Mouse (Mus musculus): ENCODE data around the gene Sacm1l. TPM values are rescaled to one million over a fixed set of nuclear protein-coding genes. Genes with fewer than 3 reads are reported as not detected.

Gene Sacm1l
- polyA plus RNA-seq, 1 experiment from 2014 or later: 55.2 TPM

- WGBS: 77% methylated on average over 10 of the region's 10 CpGs
- TF ChIP-seq CTCF (IDR thresholded peaks at IDR 0.05; ENCODE audit: low read depth): no peak
- H3K4me3 ChIP-seq (replicated peaks; ENCODE audit: low read depth, low read length): no peak overlapping the region
- H3K4me1 ChIP-seq (replicated peaks; ENCODE audit: insufficient read depth, low read length): no peaks in the 10 kb centered on the region
- DNase-seq (ENCODE audit: low spot score) (no peak), ATAC-seq (replicated peaks; ENCODE audit: low FRiP score, low read depth) (no peak)
- no peak overlapping the region for H3K4me2 ChIP-seq (ENCODE audit: low read length)
- H3K9me3 ChIP-seq (replicated peaks; ENCODE audit: low read length): no peaks in the 10 kb centered on the region
- H3K27ac ChIP-seq: no peak overlapping the region
- peaks cover 25% of the 10 kb centered on the region for H3K36me3 ChIP-seq (ENCODE audit: insufficient read depth, low read length)
- no peak overlapping the region for H3K9ac ChIP-seq (ENCODE audit: low read depth, low read length)
- no peaks in the 10 kb centered on the region for H3K27me3 ChIP-seq (ENCODE audit: insufficient read depth, low read length)
Observed at GRCm38 (mm10) chr9:123577360-123578192, 48.0 kb downstream of the Sacm1l start.

GRCm38 (mm10) chr9:123589240-123589910 lies 59.8 kb downstream of the Sacm1l start:
- ATAC-seq (replicated peaks; ENCODE audit: low FRiP score, low read depth): no peak
- H3K27ac ChIP-seq: no peak overlapping the region
- H3K4me3 ChIP-seq (replicated peaks; ENCODE audit: low read depth, low read length): no peak overlapping the region
- H3K4me1 ChIP-seq (replicated peaks; ENCODE audit: insufficient read depth, low read length): no peaks in the 10 kb centered on the region
- no peak for DNase-seq (ENCODE audit: low spot score)
- H3K36me3 ChIP-seq (ENCODE audit: insufficient read depth, low read length): peaks cover 15% of the 10 kb centered on the region
- no peaks in the 10 kb centered on the region for H3K9me3 ChIP-seq (replicated peaks; ENCODE audit: low read length)
- TF ChIP-seq CTCF (IDR thresholded peaks at IDR 0.05; ENCODE audit: low read depth): no peak
- no peak overlapping the region for H3K9ac ChIP-seq (ENCODE audit: low read depth, low read length)
- H3K4me2 ChIP-seq (ENCODE audit: low read length): no peak overlapping the region
- no peaks in the 10 kb centered on the region for H3K27me3 ChIP-seq (ENCODE audit: insufficient read depth, low read length)
- WGBS: 57% methylated on average over 7 of the region's 7 CpGs

- Histone ChIP-seq H3K4me3 (replicated peaks; ENCODE audit: low read depth, low read length) (no peak overlapping the region), H3K4me2 (ENCODE audit: low read length) (no peak overlapping the region), H3K27ac (no peak overlapping the region), H3K36me3 (ENCODE audit: insufficient read depth, low read length) (peaks cover 7% of the 10 kb centered on the region), H3K9me3 (replicated peaks; ENCODE audit: low read length) (no peaks in the 10 kb centered on the region), H3K9ac (ENCODE audit: low read depth, low read length) (no peak overlapping the region), H3K27me3 (ENCODE audit: insufficient read depth, low read length) (no peaks in the 10 kb centered on the region), H3K4me1 (replicated peaks; ENCODE audit: insufficient read depth, low read length) (no peaks in the 10 kb centered on the region)
- no peak for ATAC-seq (replicated peaks; ENCODE audit: low FRiP score, low read depth)
- no peak for TF ChIP-seq CTCF (IDR thresholded peaks at IDR 0.05; ENCODE audit: low read depth)
- 90% methylated on average over 4 of the region's 4 CpGs for WGBS
- DNase-seq (ENCODE audit: low spot score): no peak
Observed at GRCm38 (mm10) chr9:123595194-123595593, 65.6 kb downstream of the Sacm1l start.

GRCm38 (mm10) chr9:123596910-123597309 lies 67.4 kb downstream of the Sacm1l start:
- Histone ChIP-seq H3K9ac (ENCODE audit: low read depth, low read length) (no peak overlapping the region), H3K4me3 (replicated peaks; ENCODE audit: low read depth, low read length) (no peak overlapping the region), H3K27me3 (ENCODE audit: insufficient read depth, low read length) (no peaks in the 10 kb centered on the region), H3K27ac (no peak overlapping the region), H3K36me3 (ENCODE audit: insufficient read depth, low read length) (no peaks in the 10 kb centered on the region), H3K9me3 (replicated peaks; ENCODE audit: low read length) (no peaks in the 10 kb centered on the region), H3K4me1 (replicated peaks; ENCODE audit: insufficient read depth, low read length) (no peaks in the 10 kb centered on the region), H3K4me2 (ENCODE audit: low read length) (no peak overlapping the region)
- no peak for ATAC-seq (replicated peaks; ENCODE audit: low FRiP score, low read depth)
- 100% methylated on average over 2 of the region's 2 CpGs for WGBS
- no peak for TF ChIP-seq CTCF (IDR thresholded peaks at IDR 0.05; ENCODE audit: low read depth)
- DNase-seq (ENCODE audit: low spot score): no peak

- 92% methylated on average over 2 of the region's 2 CpGs for WGBS
- Histone ChIP-seq H3K4me2 (ENCODE audit: low read length) (no peak overlapping the region), H3K4me3 (replicated peaks; ENCODE audit: low read depth, low read length) (no peak overlapping the region), H3K9me3 (replicated peaks; ENCODE audit: low read length) (no peaks in the 10 kb centered on the region), H3K36me3 (ENCODE audit: insufficient read depth, low read length) (no peaks in the 10 kb centered on the region), H3K27me3 (ENCODE audit: insufficient read depth, low read length) (no peaks in the 10 kb centered on the region), H3K9ac (ENCODE audit: low read depth, low read length) (no peak overlapping the region), H3K27ac (no peak overlapping the region), H3K4me1 (replicated peaks; ENCODE audit: insufficient read depth, low read length) (no peaks in the 10 kb centered on the region)
- DNase-seq (ENCODE audit: low spot score) (no peak), ATAC-seq (replicated peaks; ENCODE audit: low FRiP score, low read depth) (no peak)
- TF ChIP-seq CTCF (IDR thresholded peaks at IDR 0.05; ENCODE audit: low read depth): no peak
Observed at GRCm38 (mm10) chr9:123597376-123597775, 67.8 kb downstream of the Sacm1l start.

GRCm38 (mm10) chr9:123601529-123601928 lies 72.0 kb downstream of the Sacm1l start:
- H3K4me1 ChIP-seq (replicated peaks; ENCODE audit: insufficient read depth, low read length): no peaks in the 10 kb centered on the region
- no peaks in the 10 kb centered on the region for H3K27me3 ChIP-seq (ENCODE audit: insufficient read depth, low read length)
- no peak overlapping the region for H3K4me3 ChIP-seq (replicated peaks; ENCODE audit: low read depth, low read length)
- no peak overlapping the region for H3K9ac ChIP-seq (ENCODE audit: low read depth, low read length)
- no peak for TF ChIP-seq CTCF (IDR thresholded peaks at IDR 0.05; ENCODE audit: low read depth)
- H3K36me3 ChIP-seq (ENCODE audit: insufficient read depth, low read length): no peaks in the 10 kb centered on the region
- DNase-seq (ENCODE audit: low spot score) (no peak), ATAC-seq (replicated peaks; ENCODE audit: low FRiP score, low read depth) (no peak)
- no peak overlapping the region for H3K4me2 ChIP-seq (ENCODE audit: low read length)
- WGBS: 78% methylated on average over 1 of the region's 1 CpGs
- H3K27ac ChIP-seq: no peak overlapping the region
- no peaks in the 10 kb centered on the region for H3K9me3 ChIP-seq (replicated peaks; ENCODE audit: low read length)

All from kidney, postnatal 0 days (tissue).